Mouse (Mus musculus): ENCODE measurements around the gene Dmrta2.
A peak's percentile ranks its signal among the peaks of the same experiment; 100 is the strongest.

Dmrta2 gene

GRCm38 (mm10) chr4:110021956-110022625, 44.2 kb downstream of the Dmrta2 start:
- peak; percentile 88 for DNase-seq (ENCODE audit: low read depth)

- DNase-seq (ENCODE audit: low read depth), result peak; percentile 70
These were observed 50.8 kb downstream of the Dmrta2 start for GRCm38 (mm10) chr4:110028461-110029188.

- DNase-seq (ENCODE audit: low read depth), result no peak
These were observed 51.6 kb downstream of the Dmrta2 start for GRCm38 (mm10) chr4:110029446-110029845.

Data from 416B (cell line).